In genomic region chr16:97963956-97964540, GRCm38 (mm10) we compare ENCODE assay signal across 24 mouse cellular contexts. TPM values are rescaled to one million over a fixed set of nuclear protein-coding genes. Genes with fewer than 3 reads are reported as not detected.
DNase-seq lines count a peak whose midpoint lies in the region; ATAC-seq and TF ChIP-seq lines count a peak whose summit lies in the region.
"Had no signal": no experiment of that assay in that cellular context is flagged by ENCODE, and none has a peak within 500 bp of the region (broad histone marks: within the 10 kb centered on the region; RNA-seq: fewer than 3 reads in every experiment).

No protein-coding gene starts in this region.

- H3K4me2 ChIP-seq in forebrain, embryonic 15.5 days (replicated peaks): no peak overlapping the region
- no peak overlapping the region for H3K4me2 ChIP-seq in midbrain, embryonic 14.5 days (ENCODE audit: low read length)
- H3K4me2 ChIP-seq: heart, embryonic 13.5 days had no signal

- WGBS in forebrain, embryonic 15.5 days: 89% methylated on average over 3 of the region's 3 CpGs
- WGBS in midbrain, embryonic 14.5 days: 93% methylated on average over 3 of the region's 3 CpGs

- no peak overlapping the region for H3K27ac ChIP-seq in forebrain, embryonic 15.5 days (replicated peaks)
- H3K27ac ChIP-seq in gastrocnemius, adult 2 months: no peak overlapping the region
- H3K27ac ChIP-seq in midbrain, embryonic 14.5 days (replicated peaks; ENCODE audit: low read depth, low read length): no peak overlapping the region
- H3K27ac ChIP-seq: forebrain, embryonic 10.5 days; heart, embryonic 13.5 days; hindbrain, embryonic 12.5 days had no signal

- ATAC-seq in inflammation-experienced regulatory T-cells, adult 6 months: peak; percentile 12
- ATAC-seq in forebrain, embryonic 15.5 days (replicated peaks): no peak
- ATAC-seq in midbrain, embryonic 14.5 days (ENCODE audit: low FRiP score, low TSS enrichment): no peak
- ATAC-seq: forebrain, embryonic 14.5 days; hindbrain, embryonic 16.5 days; intestine, embryonic 16.5 days had no signal

- no peaks in the 10 kb centered on the region for H3K36me3 ChIP-seq in forebrain, embryonic 15.5 days
- H3K36me3 ChIP-seq in midbrain, embryonic 14.5 days (ENCODE audit: control insufficient read depth, insufficient read depth, low read length): no peaks in the 10 kb centered on the region
- H3K36me3 ChIP-seq: embryonic facial prominence, embryonic 15.5 days; forebrain, embryonic 10.5 days; heart, embryonic 13.5 days; hindbrain, embryonic 12.5 days had no signal

- H3K9me3 ChIP-seq in forebrain, embryonic 15.5 days: no peaks in the 10 kb centered on the region
- no peaks in the 10 kb centered on the region for H3K9me3 ChIP-seq in midbrain, embryonic 14.5 days (ENCODE audit: control insufficient read depth, low read length)
- H3K9me3 ChIP-seq: embryonic facial prominence, embryonic 15.5 days; G1E; heart, embryonic 13.5 days; hindbrain, embryonic 12.5 days had no signal

- no peaks in the 10 kb centered on the region for H3K27me3 ChIP-seq in forebrain, embryonic 15.5 days
- H3K27me3 ChIP-seq in midbrain, embryonic 14.5 days (ENCODE audit: control insufficient read depth, insufficient read depth, low read length): no peaks in the 10 kb centered on the region
- H3K27me3 ChIP-seq: embryonic facial prominence, embryonic 15.5 days; heart, embryonic 13.5 days; hindbrain, embryonic 12.5 days had no signal

- no peak overlapping the region for H3K4me3 ChIP-seq in forebrain, embryonic 15.5 days
- H3K4me3 ChIP-seq in gastrocnemius, adult 2 months: no peak overlapping the region
- H3K4me3 ChIP-seq in midbrain, embryonic 14.5 days (replicated peaks; ENCODE audit: low read depth, low read length): no peak overlapping the region
- H3K4me3 ChIP-seq: erythroblast, embryonic 14.5 days; hindbrain, embryonic 12.5 days had no signal

- H3K4me1 ChIP-seq in forebrain, embryonic 15.5 days: peaks cover 18% of the 10 kb centered on the region
- H3K4me1 ChIP-seq in midbrain, embryonic 14.5 days (ENCODE audit: control insufficient read depth, insufficient read depth, low read length): peaks cover 12% of the 10 kb centered on the region; the same call in 1 of the 2 replicates

- DNase-seq in A20 (ENCODE audit: low read depth, low spot score): peak; percentile 21
- peak; percentile 62 for DNase-seq in CD4-positive helper T cell, adult 2 months (ENCODE audit: low read depth, low spot score)
- peak; percentile 64 for DNase-seq in T-cell, adult 2 months (ENCODE audit: low spot score)
- no peak for DNase-seq in frontal cortex, adult 2 months (ENCODE audit: extremely low spot score in 1 of 2, low spot score in 1 of 2)
- DNase-seq in gastrocnemius, adult 2 months: no peak
- no peak for DNase-seq in midbrain, embryonic 14.5 days
- DNase-seq: adrenal gland, adult 8-10 months; cerebellum, adult 11 months; cerebellum, adult 8-10 months; cerebellum, postnatal 14 days; embryo, embryonic 11 days; gastrocnemius, postnatal 14 days; heart, postnatal 4 days had no signal

- intact Hi-C loops in gastrocnemius, adult 2 months (cut with DNase I): loop anchor here (2.0 to 10.0 kb wide), 3 partner anchors 33 to 159 kb away; partner anchors contain the start of genes B230307C23Rik and Prdm15

- no peak for TF ChIP-seq CTCF in gastrocnemius, adult 2 months (IDR thresholded peaks at IDR 0.05)

- H3K9ac ChIP-seq in forebrain, embryonic 15.5 days (replicated peaks): no peak overlapping the region
- H3K9ac ChIP-seq in midbrain, embryonic 14.5 days (replicated peaks; ENCODE audit: low read length): no peak overlapping the region
- H3K9ac ChIP-seq: embryonic facial prominence, embryonic 15.5 days; heart, embryonic 13.5 days; hindbrain, embryonic 12.5 days had no signal

RNA-seq across cellular contexts. Expression of gene Zbtb21, which starts 1.6 kb away (rescaled TPM):
- 1 to 10 TPM; 5.5 to 7.9 (median 7.0) TPM for polyA plus RNA-seq in inflammation-experienced regulatory T-cells, adult 6 months (2017; shearing (Covaris generic))
- polyA plus RNA-seq in forebrain, embryonic 15.5 days (2015; fragmentation: Nextera tagmentation; extraction: Ambion mirVana): 11.0 and 11.9 TPM in 2 replicates
- polyA plus RNA-seq in frontal cortex, adult 2 months (2012; rRNA removed): 16.3 and 18.2 TPM in 2 replicates
- 1 to 10 TPM; 7.4 to 9.1 TPM for total RNA-seq in gastrocnemius, adult 2 months (2021)
- 11.0 and 12.7 TPM in 2 replicates for polyA plus RNA-seq in midbrain, embryonic 14.5 days (2014; fragmentation: Nextera tagmentation; extraction: Ambion mirVana)

RNA-seq across cellular contexts. Expression of gene C2cd2, which starts 1.6 kb away (rescaled TPM):
- 10 to 100 TPM in 1 of 3 experiments, 1 to 10 TPM in 2; 5.7 to 12.8 (median 7.5) TPM for polyA plus RNA-seq in inflammation-experienced regulatory T-cells, adult 6 months (2017; shearing (Covaris generic))
- polyA plus RNA-seq in forebrain, embryonic 15.5 days (2015; fragmentation: Nextera tagmentation; extraction: Ambion mirVana): 11.7 and 14.2 TPM in 2 replicates
- 9.7 and 10.4 TPM in 2 replicates for polyA plus RNA-seq in frontal cortex, adult 2 months (2012; rRNA removed)
- 100 to 1,000 TPM; 203 to 277 TPM for total RNA-seq in gastrocnemius, adult 2 months (2021)
- 9.2 and 11.7 TPM in 2 replicates for polyA plus RNA-seq in midbrain, embryonic 14.5 days (2014; fragmentation: Nextera tagmentation; extraction: Ambion mirVana)

RNA-seq across cellular contexts. Expression of gene B230307C23Rik, which starts 33.1 kb away (rescaled TPM):
- polyA plus RNA-seq in inflammation-experienced regulatory T-cells, adult 6 months (2017; shearing (Covaris generic)): 10 to 100 TPM; 34.9 to 52.3 (median 50.1) TPM
- polyA plus RNA-seq in forebrain, embryonic 15.5 days (2015; fragmentation: Nextera tagmentation; extraction: Ambion mirVana): 30.3 and 30.4 TPM in 2 replicates
- polyA plus RNA-seq in frontal cortex, adult 2 months (2012; rRNA removed): 28.8 and 29.6 TPM in 2 replicates
- 1 to 10 TPM; 4.2 to 6.3 TPM for total RNA-seq in gastrocnemius, adult 2 months (2021)
- polyA plus RNA-seq in midbrain, embryonic 14.5 days (2014; fragmentation: Nextera tagmentation; extraction: Ambion mirVana): 19.8 and 27.3 TPM in 2 replicates

Comparison
In these comparisons a context has a peak if more than half of its experiments do, and no peak if none do; other contexts are left out.
1. DNase-seq: peak in A20 (single experiment), CD4-positive helper T cell, adult 2 months (single experiment) and T-cell, adult 2 months (single experiment); none in frontal cortex, adult 2 months (0 of 2), gastrocnemius, adult 2 months (single experiment) and midbrain, embryonic 14.5 days (single experiment).